Mouse (Mus musculus) mouse trophoblast stem cell (cell line): Measurements from ENCODE around the gene E4f1.

ENCODE experiments used
- in situ Hi-C, 2 experiments: fragments of 300-500 bp; cut with MseI, MboI; formaldehyde crosslinking; loops; 2 replicates in 1 of 2; 3 replicates in 1 of 2; pipeline ENCODE4 v1.15.1; 2025

Gene E4f1

DNA sequence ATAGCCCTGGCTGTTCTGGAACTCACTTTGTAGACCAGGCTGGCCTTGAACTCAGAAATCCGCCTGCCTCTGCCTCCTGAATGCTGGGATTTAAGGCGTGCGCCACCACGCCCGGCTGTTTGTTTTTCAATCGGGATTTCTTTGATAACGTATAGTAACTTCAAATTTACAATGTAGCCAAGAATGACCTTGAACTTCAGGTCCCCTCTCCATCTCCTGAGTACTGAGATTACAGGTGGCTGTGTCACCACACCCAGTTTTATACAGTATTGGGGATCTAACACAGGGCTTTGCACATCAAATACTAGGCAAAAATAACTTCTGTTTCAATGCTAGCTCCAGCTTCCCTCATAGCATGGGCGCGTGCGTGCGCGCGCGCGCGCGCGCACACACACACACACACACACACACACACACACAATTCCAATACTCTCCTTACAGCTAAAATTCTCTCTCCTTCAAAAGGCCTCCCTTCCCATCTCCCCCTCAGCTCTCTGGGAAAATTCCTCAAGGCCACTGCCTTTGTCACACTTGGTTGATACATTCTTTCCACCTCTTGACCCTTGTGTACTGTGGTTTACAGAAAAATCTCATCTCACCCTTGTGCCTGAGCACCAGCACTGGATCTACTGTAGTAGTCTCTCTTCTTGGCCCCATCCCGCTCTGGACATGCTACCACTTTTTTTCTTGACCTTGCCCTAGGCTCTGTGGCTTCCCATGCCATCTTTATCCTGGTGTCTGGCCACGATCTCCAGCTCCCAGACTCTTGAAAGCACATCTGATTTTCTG is 11.1 kb upstream of the E4f1 start:
- in situ Hi-C loops: no loop called here

DNA sequence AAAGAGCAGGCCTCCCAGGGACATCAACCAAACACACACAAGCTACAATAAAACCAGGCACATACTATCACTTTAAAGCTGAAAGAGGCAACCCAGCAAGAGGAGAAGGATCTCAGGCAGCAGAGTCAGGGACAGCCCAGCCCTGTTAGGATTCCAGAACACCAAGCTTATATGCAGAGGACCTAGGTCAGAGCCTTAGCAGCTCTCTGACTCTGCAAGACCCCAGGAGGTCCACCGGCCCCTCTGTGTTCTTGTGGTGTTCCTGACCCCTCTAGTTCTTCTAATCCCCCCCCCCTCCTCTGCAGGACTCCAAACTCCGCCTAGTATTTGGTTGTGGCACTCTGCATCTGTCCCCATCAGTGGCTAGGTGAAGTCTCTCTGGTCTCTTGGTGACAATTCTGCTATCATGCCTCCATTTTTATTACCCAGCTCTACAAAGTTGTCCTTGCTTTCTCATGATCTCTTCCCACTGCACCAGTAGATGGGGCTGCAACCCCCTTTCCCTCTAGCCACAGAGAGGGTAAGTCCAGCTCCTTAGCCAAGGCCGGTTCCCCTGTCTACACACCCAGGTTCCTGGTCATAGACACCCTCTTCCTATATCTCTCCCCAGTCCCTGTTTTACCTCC is 10.2 kb upstream of the E4f1 start:
- in situ Hi-C loops: no loop called here

DNA sequence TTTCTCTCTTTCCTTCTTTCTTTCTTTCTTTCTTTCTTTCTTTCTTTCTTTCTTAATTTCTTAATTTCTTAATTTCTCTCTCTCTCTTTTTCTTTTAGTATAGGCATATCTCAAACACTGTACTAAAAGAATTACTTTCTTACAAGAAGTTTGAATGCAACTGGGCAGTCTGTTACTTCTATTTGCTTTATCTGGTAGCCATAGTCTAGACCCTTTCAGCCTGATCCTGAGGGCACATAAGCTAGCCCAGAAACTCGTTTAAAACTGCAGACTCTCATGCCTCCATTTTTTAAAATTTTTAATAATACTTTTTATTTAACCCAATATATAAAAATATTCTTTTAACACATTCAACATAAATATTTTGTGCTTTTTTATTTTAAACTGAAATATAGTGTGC is 9.3 kb upstream of the E4f1 start:
- in situ Hi-C loops: no loop called here

DNA sequence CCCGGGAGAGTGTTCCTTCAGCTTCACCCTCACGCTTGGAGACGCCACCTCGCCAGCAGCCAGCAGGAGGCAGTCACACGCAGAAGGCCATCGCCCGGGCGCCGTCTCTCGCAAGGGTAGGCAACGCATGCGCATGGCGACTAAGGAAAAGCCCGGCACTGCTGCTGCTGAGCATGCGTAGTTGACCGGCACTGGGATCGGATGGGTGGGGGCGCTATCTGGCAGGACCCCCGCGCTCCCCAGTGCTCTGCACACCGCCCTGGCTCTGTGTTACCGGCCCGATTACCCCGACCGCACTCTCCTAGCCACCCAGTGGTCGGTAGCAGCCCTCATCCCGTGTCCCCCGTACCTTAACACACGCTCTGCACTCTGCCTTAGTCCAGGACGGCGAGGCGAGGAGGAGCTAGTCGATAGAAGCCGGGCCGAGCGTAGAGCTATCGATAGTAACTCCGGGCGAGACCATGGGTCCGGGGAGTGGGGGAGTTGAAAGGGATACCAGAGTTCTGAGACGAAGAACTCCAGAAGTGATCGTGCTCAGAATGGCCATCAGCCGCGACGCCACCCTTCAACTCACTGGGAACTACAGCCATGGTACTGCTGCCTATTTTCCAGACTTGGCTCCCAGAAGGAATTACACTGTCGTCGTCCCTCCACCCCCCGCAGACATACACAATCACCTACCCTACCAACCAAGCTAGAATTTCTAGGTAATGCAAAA is 8.7 kb upstream of the E4f1 start, which contains the start of gene Mlst8:
Gene Mlst8, minus strand, starts transcription at position 416 of the 718 bp plus-strand sequence.
- in situ Hi-C loops: no loop called here

DNA sequence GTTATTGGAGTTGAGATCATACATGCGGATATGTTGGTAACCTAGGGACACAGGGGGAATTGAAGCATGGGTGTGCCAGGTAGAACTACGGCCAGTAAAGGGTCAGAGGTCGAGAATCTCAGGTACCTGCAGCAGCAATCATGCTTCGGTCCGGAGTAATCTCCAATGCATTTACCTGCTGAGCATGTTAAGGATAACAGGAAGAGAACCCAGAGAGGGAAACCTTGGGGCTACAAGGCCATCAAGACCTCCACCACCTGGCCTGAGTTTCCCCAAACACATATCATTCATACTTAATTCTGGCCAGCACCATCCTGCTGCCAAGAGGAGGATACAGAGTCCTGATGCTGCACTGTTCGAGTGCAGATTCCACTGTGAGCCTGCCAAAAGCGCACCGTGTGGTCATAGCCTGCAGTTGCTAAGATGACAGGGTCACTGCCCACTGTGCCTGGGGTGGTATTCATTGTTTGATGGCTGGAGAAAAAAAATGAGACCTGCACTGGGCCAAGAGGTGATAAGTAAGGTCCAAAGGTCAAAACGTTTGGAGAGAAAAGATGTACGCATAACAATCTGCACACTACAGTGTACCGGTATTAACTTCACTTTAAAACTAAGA is 8.0 kb upstream of the E4f1 start:
- in situ Hi-C loops: no loop called here

DNA sequence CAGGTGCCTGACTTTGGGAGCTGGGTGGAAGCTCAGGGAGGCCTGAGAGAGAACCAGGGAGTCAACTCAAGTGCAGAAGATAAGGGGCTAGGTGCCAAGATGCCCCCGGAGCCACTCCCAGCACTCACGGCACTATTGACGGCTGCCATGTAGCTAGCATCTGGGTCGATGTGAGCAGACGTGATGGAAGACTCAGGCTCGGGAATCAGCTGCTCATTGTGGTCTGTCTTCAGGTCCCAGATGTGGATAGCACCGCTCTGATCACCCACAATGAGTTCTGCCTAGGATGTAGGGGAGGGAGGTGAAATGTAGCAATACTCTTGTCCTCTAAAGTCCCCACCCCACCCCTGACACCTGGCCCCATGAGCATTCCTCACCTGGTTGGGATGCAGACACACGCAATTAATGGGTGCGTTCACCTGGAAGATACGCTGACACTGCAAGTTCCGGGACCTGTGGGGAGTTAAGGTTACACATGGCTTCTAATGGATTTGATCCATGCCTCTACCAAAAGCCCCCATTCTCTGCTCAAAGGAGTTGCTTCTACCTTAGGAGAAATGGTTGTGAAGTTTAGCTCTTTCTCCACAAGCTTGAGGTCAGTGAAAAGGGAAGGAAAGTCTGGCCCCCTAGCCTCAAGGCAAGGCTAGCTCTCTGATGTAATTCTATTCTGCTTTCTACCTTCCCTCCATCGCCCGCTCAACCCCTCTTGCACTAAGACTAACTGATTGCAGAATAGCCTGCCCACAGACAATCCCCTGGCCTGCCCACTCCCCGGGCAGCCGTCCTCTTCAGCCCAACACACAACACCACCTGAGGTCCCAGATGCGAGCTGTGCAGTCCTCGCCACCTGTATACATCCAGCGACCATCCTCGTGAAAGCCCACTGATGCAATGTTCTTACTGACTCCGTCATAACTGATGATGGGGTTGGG is 7.2 kb upstream of the E4f1 start:
- in situ Hi-C loops: no loop called here

DNA sequence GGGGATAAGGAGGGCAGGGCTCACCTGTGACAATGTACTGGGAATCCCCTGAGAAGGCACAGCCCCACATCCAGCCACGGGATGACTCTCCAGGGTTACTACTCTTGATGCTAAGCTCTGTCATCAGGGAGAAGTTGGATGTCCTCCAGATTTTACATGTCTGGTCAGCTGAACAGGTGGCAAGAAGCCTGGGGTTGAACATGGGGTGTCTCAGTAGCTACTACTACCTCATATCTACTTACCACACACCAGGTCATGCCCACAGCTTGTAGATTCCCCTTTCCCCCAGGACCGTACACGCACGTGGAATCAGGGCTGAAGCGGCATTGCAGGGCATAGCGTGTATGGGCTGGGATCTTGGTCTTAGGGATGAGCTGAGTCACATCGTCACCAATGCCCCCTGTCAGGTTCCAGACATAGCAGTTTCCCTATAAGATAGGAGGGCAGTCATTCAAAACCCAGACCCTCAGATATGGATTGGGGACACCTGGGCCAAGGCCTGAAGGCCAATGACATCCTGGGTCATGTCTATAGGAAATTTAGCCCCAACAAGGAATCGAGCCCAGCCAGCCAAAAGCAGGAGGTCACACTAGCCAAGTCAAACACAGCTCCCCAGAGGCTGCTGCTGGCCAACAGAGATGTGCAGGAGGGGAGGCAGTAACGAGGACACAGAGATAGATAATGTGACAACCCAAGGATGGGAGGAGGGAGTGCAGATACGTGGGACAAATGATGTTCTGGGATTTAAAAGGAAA is 6.1 kb upstream of the E4f1 start:
- in situ Hi-C loops: no loop called here

DNA sequence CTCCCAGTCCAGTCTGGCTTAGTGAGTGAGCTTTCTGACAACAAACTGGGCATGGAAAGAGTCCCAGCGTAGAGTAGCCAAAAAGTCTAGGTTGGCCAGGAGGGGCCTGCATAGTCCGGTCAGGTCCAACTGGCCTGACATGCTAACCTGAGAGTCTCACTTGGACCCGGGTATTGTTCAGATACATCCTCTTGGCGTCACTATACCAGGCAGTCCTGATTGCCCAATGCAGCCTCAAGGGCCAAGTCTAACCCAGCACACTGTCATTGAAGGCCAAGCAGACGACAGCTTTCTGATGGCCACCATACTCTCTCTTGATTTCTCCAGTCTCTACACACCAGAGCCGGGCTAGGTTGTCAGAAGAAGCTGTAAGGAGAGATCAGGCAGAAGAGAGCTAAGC is 5.5 kb upstream of the E4f1 start:
- in situ Hi-C loops: no loop called here

DNA sequence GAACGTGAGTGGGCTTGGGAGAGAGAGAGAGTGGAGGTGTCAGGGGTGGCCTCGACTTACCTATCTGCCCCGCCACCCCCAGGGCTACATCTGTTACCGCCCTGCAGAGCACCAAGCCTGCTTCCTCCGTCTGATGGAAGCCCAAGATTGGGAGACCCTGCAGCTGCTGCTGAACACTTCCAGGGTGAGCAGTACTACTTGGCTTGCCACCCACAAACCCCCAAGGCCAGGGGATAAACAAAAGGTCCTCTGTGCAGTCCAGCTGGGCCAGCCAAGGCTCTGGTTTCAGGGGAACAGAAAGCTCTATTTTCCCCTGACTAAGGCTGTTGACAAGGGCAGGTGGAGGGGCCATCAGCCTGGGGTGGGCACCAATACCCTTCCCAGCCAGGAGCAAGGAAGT is 4.4 kb upstream of the E4f1 start:
- in situ Hi-C loops: no loop called here

DNA sequence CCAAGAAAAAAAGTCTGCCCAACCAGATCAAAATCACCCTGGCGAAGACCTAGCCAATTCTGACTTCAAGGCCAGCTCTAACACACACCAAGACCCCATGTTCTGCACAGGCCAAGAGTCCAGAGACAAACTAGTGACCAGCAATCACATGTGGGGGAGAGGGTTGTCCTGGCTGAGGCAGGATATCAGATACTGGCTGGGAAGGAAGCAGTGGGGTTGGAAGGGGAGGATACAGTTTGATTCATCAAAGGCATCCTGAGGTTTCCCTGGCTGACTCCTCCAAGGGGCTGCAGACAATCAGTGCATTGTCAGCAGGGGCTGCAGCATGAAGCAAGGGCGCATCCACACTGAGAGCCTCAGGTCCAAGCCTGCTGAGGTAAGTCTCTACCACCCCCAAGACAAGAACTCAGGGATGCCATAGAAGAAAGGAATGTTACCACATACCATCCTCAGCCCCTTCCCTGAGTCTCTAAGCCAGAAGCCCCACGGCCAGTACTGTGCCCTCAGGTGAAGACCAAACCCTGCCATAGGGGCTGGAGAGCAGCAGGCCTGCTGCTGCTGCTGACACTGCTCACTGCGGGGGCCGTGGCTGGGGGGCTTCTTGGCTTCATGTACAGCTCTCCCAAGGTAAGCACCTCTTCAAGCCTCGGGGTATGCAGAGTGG is 3.6 kb upstream of the E4f1 start, which contains the start of gene Bricd5:
Gene Bricd5, plus strand, starts transcription at position 273 of the 664 bp plus-strand sequence.
- in situ Hi-C loops: no loop called here

DNA sequence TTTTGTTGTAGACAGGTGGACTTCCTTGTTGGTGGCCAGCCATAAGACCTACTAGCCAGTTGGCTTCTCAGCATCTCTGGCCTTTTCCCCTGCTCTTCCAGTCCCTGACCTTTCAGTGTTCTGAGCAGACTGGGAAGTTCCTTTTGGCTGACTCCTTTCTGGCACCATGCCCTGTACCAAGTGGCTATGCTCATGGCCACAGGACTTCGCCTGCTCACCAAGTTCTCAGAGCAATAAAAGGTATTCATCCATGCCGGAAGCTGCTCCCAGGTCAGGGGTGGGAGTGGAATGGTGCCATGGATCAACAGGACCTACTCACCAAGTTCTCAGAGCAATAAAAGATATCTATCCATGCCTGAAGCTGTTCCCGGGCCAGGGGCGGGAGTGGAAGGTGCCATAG is 2.4 kb upstream of the E4f1 start:
- in situ Hi-C loops: no loop called here

DNA sequence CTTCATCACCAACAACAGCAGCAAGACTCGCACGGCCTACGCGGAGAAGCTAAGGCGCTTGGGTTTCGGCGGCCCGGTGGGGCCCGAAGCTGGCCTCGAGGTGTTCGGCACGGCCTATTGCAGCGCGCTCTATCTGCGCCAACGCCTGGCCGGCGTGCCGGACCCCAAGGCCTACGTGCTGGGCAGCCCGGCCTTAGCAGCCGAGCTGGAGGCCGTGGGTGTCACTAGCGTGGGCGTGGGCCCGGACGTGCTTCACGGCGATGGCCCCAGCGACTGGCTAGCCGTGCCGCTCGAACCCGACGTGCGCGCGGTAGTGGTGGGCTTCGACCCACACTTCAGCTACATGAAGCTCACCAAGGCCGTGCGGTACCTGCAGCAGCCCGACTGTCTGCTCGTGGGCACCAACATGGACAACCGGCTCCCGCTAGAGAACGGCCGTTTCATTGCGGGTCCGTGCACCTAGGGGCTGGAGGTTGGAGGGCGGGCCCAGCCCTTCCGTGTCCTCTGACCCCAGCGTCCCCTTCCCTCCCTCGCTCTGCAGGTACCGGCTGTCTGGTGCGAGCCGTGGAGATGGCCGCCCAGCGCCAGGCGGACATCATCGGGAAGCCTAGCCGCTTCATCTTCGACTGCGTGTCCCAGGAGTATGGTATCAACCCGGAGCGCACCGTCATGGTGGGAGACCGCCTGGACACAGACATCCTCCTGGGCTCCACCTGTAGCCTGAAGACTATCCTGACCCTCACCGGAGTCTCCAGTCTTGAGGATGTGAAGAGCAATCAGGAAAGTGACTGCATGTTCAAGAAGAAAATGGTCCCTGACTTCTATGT is 801 bp upstream of the E4f1 start:
- in situ Hi-C loops: no loop called here

DNA sequence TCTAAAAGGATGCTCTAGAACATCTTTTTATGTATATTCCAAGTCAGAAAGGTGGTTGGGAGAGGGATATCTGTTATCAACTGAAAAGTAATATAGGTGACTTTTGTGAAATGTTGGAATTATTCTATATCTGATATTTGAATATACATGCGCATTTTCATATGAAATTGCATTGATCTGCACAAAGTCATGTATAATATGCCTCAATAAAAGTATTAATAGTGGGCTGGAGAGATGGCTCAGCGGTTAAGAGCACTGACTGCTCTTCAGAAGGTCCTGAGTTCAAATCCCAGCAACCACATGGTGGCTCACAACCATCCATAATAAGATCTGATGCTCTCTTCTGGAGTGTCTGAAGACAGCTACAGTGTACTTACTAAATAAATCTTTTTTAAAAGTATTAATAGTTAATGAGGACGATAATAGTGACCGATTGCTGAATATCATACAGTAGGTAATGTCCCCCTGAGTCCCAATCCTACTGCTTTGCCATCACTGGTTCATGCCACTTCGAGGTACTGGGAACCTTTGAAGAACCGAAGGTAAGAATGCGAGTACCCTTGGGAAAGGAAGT is 690 bp downstream of the E4f1 start:
- in situ Hi-C loops: no loop called here

DNA sequence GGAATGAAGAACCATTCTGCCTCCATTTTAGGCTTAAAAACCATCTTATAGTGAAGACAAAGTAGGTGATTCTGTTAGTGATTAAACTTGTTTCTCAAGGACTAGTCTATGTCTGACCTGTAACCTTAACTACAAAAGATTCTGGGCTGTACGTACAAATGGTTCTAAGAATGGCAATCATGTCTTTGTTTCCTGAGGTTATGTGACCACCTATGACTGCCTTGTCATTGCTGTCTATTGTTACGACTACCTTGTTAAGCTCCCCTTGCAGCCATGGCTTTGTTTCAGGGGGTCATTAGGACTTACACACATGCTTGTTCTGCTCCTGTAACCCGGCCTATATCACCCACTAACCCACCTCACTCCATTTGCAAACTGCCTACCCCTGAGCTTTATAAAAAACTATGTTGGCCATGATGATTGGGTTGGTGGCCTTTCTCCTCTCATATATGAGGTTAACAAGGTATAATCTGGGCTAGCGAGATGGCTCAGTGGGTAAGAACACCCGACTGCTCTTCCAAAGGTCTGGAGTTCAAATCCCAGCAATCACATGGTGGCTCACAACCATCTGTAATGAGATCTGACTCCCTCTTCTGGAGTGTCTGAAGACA is 1.4 kb downstream of the E4f1 start:
- in situ Hi-C loops: no loop called here

DNA sequence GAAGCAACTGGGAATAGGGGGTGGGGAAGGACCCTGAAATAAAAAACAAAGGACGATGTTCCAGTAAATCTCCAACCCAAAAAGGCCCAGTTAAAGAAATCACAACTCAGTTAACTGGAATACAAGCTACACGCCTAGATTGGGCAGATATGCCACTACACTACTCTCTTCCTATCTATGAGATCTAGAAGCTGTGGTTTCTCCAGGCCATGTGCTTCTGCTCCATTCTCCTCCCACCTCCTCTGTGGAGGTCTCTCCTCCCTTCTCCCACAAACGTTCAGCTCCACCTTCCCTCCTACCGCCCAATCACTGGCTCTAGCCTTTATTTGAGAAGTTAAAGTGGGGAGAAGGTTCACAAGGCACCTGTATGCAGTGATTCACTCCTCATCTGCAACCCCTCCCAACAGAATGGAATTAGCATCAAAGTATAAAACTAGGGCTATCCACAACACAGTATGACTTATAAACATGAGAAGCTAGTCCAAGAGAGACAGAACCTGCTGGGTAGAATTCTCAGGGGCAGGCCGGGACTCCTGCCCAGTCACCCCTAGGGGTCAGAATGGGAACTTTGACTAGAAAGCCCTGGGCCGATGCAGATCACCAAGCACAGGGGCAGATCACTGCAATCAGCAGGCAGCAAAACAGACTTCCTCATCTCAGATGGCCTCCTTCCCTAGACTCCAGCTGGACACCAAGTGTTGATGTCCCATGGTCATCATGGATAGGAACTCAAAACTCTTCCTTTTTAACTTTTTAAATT is 6.6 kb downstream of the E4f1 start:
- in situ Hi-C loops: no loop called here

DNA sequence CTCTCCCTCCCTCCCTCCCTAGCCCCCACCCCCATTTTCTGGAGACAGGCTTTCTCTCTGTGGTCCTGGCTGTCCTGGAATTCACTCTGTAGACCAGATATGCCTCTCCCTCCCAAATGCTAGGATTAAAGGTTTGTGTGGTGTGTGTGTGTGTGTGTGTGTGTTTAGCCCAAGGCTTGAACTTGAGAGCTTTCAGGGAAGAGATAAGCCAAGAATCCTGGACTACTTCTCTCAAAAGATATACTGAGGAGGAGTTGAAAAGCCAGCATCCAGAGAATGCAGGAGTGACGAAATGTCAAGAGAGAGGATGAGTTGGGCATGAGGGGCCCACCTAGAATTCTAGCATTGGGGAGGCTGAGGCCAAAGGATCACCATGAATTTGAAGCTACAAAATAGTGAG is 7.2 kb downstream of the E4f1 start:
- in situ Hi-C loops: no loop called here

DNA sequence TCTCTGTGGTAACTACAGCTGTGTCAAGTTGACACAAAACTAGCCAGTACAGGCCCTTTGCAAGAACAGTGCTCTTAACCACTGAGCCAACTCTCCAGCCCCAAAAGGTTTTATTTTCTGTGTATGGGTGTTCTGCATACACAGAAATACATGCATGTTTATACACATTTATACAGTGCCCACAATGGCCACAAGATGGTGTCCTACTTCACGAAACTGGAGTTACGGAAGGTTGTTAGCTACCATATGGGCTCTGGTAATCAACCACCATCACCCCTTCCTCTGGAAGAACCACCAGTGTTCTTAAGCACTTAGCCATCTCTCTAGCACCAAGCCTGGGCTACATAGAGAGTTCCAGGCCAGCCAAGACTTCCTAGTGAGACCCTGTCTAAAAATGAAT is 8.5 kb downstream of the E4f1 start:
- in situ Hi-C loops: no loop called here
